Mouse (Mus musculus) naive thymus-derived CD4-positive, alpha-beta T cell, adult 2 months (primary cell): Measurements from ENCODE around the gene Smyd4.
"Not testable (repeated sequence)": the region's sequence is repeated elsewhere in the genome, so short reads cannot be mapped to it uniquely, and the experiment has no call there.

Experiments
- DNase-seq: peaks from one replicate; pipeline ENCODE4 v3.0.0-alpha.2; 2011; ENCODE audit warnings: low read depth

Smyd4 gene

GRCm38 (mm10) chr11:75346556-75347187 lies 1.6 kb upstream of the Smyd4 start:
- DNase-seq = no peak

GRCm38 (mm10) chr11:75347188-75347585 lies 1.0 kb upstream of the Smyd4 start:
- DNase-seq = no peak

- DNase-seq = no peak
Measured at GRCm38 (mm10) chr11:75347596-75347995, 637 bp upstream of the Smyd4 start.

DNA sequence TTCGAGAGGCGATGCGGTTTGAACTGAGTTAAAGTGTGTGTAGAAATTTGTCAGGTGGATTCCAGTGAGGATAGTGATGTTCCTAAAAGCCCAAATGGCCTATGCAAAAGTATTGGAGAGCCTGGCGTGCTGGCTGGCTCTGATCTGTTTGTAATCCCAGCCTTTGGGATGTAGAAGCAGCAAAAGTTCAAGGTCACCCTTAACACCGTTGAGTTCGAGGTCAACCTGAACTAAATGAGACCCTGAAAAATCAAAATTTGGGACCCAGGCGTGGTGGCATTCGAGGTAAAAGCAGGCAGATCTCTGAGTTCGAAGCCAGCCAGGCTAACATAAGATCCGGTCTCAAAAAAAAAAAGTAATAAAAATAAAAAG lies 643 bp downstream of the Smyd4 start:
- DNase-seq = no peak

GRCm38 (mm10) chr11:75351225-75351624 lies 3.0 kb downstream of the Smyd4 start:
- no peak for DNase-seq

GRCm38 (mm10) chr11:75355475-75355874 lies 7.2 kb downstream of the Smyd4 start:
- no peak for DNase-seq

- DNase-seq = no peak
Measured at GRCm38 (mm10) chr11:75377125-75377524, 28.9 kb downstream of the Smyd4 start.

- not testable (repeated sequence) for DNase-seq
Measured at GRCm38 (mm10) chr11:75378786-75379185, 30.6 kb downstream of the Smyd4 start.

GRCm38 (mm10) chr11:75383529-75383928 lies 35.3 kb downstream of the Smyd4 start:
- not testable (repeated sequence) for DNase-seq

- no peak for DNase-seq
Measured at GRCm38 (mm10) chr11:75395611-75396010, 47.4 kb downstream of the Smyd4 start.

DNA sequence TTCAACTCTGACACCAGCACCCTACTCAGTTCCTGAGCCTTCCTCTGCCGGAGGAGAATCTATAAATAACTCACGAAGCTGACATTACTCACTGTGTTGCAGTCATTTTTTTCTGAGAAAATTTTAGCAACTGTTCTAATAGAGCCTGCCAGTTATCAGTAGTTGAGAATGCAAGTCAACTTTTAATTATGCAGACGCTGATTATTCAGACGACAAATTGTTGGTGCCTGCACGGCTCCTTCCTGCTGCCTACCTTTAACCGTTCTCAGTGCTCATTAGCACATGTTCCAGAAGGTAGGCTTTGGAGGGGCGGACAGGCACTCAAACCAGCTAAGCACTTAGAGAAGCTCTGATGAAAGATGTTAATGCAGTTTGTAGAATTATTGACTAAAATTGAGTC lies 49.2 kb downstream of the Smyd4 start:
- no peak for DNase-seq

GRCm38 (mm10) chr11:75399411-75399841 lies 51.2 kb downstream of the Smyd4 start:
- DNase-seq = no peak

GRCm38 (mm10) chr11:75400099-75400498 lies 51.9 kb downstream of the Smyd4 start:
- no peak for DNase-seq

DNA sequence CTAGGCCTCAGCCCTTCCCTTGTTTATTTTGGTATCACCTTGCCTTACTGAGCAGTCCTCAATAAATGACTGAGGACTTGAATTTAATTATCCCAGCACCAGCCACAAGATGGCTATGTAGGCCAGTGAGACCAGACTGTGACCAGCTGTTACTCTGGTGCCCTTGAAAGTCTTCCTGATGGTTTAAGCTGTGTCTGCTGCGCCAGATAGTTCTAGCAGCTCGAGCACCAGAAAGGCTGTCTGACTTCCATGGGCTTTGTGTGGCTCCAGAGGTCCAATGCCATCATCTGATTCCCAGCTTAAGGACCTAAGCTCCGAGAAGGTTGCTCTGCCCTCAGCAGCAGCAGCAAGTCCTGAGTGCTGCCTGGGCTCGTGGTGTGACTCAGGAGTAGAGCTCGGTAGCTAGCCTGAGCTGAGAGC lies 54.0 kb downstream of the Smyd4 start:
- peak; percentile 50 for DNase-seq

DNA sequence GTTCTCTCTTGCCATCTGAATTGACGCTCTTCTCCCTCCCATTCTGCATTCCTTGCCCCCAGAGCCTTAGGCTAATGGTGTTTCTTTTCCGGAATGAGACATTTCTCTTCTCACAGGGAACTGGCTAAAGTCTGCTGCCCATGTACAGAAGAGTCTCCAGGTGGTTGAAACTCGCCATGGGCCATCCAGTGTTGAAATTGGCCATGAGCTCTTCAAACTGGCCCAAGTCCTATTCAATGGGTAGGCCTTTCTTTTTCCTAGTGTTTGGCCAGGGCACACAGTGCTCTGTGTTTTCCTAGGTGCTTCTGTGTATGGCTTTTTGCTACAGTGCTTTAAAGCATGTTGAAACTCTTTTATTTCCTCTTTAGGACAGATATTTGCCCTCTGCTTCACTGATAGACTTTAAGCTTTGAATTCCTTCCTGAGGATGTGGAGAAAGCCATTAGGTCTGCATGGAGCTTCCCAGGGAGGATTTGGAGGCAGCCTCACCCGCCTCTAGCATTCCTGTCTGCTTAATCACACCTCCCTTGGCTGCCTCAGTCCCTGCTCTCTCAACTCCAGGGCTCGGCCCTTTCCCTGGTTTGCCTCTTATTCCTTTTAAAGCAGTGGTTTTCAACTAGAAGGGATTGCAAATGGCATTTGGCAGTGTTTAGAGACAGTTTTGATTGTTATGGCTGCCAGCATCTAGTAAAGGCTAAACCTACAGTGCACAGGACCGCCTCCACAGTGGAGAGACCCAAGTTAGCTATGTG lies 55.2 kb downstream of the Smyd4 start:
- DNase-seq = no peak

GRCm38 (mm10) chr11:75404801-75405200 lies 56.6 kb downstream of the Smyd4 start:
- DNase-seq = no peak

- DNase-seq = no peak
Measured at GRCm38 (mm10) chr11:75406104-75406503, 57.9 kb downstream of the Smyd4 start.

GRCm38 (mm10) chr11:75406865-75407264 lies 58.6 kb downstream of the Smyd4 start:
- DNase-seq = peak; percentile 77

DNA sequence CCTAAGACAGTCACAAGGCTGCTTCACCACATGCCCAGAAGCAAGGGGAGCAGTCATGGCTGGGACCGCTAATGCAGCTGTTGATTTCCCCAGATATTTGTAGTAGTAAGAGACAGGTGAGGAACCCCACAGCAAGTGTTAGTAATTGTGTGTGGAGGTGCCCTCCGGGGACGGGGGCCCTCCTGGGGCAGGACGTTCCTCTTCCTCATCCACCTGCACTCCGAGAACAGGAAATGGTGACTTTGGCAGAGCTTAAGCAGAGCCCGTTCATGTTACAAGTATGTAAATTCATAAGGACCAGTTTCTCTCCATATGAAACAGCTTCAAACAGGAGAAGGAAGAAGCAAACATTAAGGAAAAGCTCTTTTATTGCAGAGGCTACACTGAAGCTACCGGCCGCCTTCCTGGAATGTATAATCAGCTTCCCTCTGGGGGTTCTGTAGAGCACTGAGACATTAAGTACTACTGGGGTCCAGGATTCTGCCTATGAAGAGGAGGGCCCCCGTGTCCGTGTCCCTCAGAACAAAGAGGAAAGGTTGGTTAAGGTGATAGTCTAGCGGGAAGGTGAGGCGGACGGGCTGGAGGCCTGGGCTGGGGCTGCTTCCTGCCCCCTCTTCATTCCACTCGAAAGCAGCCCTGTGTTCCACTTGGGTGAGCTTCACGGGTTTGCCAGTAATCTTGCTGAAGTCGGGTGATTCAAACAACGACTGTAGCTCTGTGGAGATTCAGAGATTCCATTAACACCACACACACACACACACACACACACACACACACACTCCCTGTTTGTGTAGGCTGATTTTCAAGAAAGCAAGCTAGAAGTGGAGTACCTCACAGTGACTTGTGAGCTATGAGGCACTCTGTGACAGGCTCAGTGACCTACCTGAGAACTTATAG lies 61.7 kb downstream of the Smyd4 start:
- peak; percentile 52 for DNase-seq

GRCm38 (mm10) chr11:75410591-75410990 lies 62.4 kb downstream of the Smyd4 start:
- peak; percentile 33 for DNase-seq

GRCm38 (mm10) chr11:75415096-75415495 lies 66.9 kb downstream of the Smyd4 start:
- DNase-seq = peak; percentile 61

DNA sequence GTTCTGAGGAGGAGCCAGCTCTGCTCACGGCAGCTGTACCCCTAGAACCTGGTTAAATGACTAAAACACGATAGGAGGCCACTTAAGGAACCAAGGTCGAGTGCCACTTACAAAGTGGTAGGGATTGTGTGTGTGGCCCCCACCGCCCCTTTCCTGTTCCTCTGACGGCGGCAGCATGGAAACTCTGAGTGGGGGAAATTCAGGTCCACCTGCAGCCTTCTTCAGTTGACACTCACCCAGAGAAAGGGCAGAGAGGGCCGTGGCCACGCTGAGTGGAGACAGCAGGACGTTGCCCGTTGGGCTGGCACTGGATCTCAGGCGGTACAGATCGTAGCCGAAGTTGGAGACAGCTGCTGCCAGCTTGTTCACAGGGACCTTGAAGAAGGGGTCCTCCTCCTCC lies 67.8 kb downstream of the Smyd4 start:
- DNase-seq = no peak

DNA sequence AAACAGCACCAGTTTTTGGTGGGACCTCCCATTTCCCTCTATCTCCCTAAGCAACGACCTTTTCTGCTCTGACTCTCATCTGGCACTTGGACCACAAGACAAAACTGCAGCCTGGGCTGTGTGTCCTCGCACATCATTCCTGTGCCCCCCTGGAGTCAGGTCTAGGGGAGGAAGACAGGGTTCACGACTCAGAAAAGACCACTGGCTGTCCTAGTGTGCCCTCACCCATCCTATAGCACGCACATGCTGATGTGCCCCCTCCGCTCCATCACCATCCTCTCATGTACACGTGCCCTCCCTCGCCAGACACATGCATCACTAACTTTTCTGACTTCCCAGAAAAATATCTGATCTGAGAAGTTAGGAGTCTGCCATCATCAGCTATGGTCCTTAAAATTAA lies 71.8 kb downstream of the Smyd4 start:
- DNase-seq = no peak
